Mouse (Mus musculus): ENCODE measurements around the gene Stard3.

Gene Stard3

DNA sequence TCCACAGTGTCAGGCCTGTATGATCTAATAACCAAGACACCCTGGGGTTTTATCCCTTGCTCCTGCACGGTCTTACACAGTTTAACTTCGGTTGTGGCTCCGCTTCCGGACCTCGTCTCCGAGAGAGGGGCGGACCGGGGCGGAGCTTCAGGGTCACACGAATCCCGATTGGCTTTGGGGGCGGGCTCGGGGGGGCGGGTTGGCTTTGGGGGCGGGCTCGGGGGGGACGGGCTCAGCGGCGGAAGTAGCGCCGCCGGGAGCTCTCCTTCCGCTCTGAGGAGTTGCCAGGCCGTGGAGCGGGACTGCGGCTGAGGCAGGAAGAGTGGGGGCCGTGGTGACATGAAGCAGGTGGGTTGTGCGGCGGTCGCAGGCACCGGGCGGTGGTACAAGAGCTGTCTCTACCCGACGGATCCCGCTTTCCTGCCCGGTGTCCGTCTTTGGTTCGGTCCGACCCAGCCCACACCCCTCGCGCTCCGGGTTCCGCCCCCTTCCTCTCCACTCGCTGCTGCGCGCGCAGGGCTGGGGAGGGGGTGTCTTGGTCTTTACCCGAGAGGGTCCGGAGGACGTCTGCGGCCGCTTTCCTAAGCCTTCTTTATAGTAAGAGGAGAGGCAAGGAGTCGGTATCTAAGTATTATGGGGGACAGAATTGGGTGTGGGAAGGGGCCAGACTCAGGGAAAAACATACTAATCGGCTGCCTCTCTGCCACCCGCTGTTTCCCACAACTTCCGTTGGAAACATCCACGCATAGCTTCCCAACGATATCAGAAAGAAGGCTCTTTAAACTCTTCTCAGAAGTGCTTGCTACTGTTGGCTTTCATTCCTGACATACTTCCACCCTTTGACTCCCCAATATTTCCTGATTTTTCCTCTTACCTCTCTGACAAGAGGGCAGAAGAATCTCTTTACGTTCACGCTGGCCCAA, at the start of gene Stard3:
Gene Stard3 (plus strand): TSS at position 208 of the 923 bp plus-strand sequence.
- peak; percentile 79 for DNase-seq (ENCODE audit: low read depth, low spot score)

DNA sequence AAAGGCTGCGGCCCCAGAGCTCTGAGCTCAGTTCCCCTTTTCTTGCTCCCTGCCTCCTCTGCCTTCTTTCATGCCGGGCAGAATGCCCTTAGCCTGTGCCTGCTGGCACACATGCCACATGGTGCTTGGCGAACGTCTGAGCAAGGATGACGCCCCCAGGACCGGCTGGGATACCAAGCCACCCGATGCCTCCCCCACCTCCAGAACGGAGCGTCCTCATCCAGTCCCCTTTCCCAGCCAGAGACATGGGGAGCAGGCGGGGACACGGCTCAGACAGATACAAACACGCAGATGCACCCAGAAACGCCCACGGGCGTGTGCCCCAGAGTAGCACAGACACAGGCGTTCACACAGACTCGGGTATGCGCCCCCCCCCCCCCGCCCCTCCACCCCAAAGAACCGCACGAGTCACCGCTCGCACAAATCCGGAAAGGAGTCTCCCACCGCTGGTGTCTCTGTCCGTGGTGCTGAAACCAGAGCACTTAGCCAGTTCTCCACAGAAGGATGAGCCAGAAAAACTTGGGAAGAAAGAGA, 44.3 kb upstream of the Stard3 start:
- no peak for DNase-seq (ENCODE audit: low read depth, low spot score)

DNA sequence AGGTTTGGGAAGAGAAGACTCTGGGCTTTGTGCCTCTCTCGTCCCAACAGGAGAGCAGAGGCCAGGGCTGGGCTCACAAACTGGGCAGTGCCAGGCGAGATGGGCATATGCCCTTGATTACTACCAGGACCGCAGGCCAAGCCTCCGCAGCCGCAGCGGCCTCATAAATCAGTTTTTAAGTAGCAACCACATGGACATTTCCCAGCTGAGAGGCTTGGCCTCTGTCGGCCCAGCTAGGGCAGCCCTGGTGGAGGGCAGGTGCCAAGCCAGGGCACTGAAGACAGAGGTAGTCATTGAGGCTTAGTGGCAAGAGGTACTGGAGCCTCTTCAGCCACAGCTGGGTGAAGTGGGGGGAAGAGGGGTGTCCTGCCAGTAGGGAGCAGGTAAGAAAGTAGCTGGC, 40.7 kb upstream of the Stard3 start:
- DNase-seq (ENCODE audit: low read depth, low spot score): no peak

DNA sequence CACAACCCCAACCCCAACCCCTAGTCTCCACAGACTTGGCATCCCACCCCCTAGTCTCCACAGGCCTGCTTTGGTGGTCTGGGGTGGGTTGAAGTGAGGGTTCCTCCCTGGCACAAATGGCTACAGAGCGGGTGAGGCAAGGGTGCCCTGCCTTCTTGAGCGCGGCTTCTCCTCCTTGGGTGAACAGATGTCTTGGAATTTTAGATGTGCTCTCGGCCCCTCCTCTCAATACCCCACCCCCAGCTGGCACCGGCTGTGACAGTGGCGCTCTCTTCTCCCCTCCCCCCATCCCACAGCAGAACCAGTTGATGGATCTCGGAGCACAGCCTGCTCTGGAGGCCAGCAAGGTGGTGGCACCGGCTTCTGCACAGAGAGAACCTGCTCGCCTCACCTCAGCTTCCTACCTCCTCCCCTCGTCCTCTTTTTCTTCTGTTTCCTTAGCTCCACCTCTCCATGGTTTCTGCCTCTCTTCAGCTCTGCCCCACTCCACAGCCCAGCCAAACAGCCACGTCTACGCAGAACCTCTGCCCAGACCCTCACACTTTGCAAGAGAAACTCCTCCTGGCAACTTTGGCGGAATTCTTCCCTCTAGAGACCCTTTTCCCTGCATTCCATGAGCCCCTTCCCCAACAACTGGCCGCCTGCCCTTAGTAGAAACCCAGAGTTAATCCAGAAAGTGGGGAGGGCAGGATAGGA, 39.6 kb upstream of the Stard3 start:
- no peak for DNase-seq (ENCODE audit: low read depth, low spot score)

DNA sequence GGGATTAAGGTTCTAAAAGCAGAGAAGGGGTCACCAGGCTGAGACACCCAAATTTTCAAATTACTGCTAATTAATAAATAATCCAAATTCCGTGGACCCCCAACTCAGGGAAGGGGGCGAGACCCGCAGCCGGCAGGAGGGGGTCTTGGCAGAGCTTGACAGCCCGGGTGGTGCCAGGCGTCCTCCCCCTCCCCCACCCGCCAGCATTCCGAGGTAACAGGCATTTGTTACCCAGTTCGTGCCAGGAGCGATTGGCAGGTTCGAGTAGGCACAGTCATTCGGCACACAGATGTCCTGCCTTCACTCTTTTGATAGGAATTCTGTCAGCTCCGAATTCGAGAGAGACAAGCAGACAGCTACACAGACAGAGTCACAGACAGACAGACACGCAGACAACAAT, 39.0 kb upstream of the Stard3 start:
- DNase-seq (ENCODE audit: low read depth, low spot score): no peak

DNA sequence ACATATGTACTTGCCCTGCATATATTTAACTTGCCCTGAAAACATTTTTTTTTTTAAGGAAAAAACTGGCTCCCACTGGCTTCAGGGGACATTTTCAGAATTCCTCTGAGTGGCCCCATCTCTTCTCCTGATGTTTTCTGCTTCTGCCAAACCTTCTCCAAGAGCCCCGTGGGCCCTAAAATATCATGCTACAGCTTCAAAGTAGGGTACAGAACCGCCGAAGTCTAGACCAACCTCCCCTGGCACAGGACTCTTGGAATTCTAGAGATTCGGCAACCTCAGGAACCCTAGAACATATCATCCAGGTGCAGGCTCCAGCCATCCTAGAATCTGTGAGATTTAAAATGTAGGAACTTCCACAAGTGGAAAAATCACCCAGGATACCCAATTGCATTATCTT, 38.6 kb upstream of the Stard3 start:
- no peak for DNase-seq (ENCODE audit: low read depth, low spot score)

DNA sequence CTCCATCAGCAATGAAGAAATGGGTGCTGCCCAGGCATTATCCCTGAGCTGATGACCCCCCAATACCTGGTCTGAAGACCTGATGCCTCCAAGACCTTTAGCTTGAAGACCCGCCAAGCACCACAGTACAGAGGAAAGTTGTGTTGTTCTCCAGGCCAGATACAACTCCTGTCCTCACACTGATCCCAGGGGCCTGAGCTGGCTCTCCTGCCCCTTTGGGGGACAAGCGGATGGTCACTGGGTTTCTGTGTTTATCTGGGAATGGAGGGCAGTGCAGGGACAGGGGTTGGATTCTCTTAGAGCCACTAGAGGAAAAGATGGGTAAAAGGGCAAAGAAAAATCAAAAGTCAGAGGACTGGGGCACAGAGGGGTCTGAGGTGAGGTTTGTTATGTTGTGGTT, 38.2 kb upstream of the Stard3 start:
- DNase-seq (ENCODE audit: low read depth, low spot score): no peak

DNA sequence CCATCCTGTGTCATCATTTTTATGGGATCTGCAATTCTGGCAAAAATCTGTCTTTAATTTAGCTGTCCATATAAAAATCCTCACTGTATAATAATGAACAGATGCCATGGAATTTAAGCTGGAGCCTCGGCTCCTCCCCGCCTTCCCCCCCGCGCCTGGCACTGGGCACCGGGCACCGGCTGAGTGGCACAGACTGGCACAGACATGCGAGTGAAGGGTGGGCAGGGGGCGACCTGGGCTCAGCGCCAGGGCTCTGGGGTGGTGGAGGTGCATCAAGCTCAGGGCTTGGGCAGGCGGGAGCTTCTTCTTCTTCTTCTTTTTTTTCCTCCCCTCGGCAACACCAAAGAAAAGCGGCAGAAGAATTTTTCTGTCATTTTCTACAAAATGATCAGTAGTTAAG, 37.8 kb upstream of the Stard3 start:
- no peak for DNase-seq (ENCODE audit: low read depth, low spot score)

DNA sequence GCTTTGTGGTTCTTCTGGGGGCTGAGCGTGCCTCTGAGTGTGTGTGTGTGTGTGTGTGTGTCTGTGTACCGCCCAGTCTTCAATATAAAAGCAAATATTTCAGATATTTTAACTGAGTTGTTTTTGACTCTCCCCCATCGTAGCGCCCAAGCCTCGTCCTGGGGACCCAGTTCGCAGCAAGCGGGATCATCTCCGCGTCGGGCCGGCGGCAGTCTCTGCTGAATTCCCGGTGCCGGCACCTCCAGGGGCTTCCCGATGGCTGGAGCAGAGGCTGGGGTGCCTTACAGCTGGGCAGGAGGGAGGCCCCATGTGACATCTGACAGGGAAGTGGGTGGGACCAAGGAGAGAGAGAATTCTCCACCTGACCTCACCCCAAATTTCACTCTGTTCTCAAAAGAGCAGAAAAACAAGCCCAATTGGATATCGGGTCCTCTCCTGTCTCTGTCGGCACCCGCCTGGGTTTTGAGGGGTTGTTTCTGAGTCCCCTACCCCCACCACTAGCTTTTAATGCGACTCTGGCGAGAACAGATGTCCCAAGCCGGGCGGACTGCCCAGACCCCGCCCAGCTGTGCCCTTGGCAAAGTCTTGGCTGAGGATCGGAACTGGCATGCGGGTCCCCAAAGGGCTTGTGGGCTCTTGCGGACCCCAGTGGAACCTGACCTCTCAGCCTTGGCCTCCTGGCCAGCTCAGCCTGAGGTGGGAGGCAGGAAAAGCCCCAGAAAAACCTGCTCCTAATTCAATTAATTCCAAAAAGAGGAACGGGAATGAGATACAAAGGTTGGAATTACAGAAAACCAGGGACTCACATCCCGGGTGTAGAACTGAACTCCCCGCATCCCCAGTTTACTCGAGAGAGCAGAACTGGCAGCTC, 37.1 kb upstream of the Stard3 start:
- no peak for DNase-seq (ENCODE audit: low read depth, low spot score)

DNA sequence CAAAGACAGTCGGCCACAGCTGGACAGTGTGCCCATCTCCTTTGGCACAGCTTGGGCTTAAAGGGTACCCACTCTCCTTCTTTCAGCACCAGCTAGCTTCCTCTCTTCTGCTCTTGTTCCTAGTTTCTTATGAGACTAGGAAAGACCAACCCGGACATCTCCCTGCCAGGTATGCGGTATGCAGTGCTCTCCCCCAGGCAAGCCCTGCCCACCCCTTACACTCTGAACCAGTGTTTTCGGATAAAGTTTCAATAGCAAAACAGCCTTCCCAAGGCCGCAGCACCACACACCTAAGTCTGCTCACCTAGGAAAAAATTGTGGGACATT, 36.5 kb upstream of the Stard3 start:
- DNase-seq (ENCODE audit: low read depth, low spot score): no peak

DNA sequence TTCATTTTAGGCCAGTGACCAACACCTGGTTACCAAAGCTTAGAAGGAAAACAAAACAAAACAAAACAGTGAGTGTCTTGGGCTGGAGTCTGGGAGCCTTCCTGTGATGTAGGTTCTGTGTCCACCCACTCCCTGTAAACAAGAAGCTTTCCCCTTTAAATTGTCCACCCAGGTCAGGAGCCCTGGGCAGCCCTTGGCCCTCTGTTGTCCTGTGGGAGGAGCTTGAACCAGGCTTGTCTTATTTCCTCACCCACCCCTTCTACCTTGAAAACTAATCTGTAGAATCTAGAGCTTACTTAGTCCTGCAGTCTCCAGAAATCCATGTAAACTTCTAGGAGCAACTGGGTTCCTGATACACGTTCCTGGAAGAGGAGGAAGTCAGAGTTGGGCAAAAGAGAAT, 36.0 kb upstream of the Stard3 start:
- no peak for DNase-seq (ENCODE audit: low read depth, low spot score)

DNA sequence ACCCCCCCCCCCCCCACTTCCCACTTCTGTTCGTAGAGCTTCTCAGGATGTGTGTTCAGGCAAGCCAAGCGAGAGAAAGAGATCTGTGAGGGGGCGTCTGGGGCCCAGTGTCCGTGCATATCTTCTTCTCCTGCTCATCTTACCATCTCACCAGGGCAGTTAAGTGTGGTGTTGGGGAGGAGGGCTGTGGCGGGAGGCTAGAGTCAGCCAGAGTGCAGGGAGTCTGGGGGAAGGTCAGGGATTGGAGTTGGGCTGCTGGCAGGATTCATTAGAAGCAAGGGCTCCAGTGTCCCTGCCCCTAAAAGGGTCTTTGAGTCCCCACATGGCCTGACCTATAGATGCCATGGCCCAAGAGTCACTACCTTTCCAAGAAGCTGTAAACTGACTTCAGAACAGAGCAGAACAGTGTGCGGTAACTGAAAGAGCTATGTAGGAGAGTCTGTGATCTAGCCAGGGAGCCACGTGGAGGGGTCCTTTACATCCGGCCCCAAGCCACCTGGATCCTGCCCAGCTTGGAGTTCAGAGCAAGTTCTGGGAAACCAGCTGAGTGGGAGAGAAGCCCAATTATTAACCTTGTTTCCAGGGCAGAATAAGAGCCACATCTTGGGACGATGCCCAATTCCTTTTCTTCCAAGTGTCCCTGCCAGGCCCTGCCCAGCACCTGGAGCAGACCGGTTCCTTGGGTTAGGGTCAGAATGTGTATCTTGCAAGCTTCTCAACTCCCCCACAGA, 34.9 kb upstream of the Stard3 start:
- no peak for DNase-seq (ENCODE audit: low read depth, low spot score)

DNA sequence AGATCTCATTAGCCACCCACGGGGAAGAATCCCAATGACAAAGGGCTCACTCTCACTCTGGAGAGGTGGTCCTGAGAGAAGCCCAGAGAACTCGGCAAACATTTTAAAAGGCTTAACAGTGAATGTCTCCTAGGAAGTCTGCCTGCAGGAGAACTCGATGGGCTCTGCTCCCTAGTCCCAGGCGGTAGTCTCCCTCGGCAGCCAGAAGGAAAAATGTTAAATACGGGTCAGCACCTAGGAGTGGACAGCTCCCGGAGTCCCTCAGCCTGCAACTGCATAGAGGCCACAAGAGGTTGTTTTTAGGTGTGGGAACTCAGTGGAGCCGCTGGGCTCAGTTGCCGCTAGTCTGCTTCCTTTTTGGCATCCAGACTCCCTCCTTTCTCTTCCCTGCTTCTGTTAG, 34.2 kb upstream of the Stard3 start:
- DNase-seq (ENCODE audit: low read depth, low spot score): no peak

DNA sequence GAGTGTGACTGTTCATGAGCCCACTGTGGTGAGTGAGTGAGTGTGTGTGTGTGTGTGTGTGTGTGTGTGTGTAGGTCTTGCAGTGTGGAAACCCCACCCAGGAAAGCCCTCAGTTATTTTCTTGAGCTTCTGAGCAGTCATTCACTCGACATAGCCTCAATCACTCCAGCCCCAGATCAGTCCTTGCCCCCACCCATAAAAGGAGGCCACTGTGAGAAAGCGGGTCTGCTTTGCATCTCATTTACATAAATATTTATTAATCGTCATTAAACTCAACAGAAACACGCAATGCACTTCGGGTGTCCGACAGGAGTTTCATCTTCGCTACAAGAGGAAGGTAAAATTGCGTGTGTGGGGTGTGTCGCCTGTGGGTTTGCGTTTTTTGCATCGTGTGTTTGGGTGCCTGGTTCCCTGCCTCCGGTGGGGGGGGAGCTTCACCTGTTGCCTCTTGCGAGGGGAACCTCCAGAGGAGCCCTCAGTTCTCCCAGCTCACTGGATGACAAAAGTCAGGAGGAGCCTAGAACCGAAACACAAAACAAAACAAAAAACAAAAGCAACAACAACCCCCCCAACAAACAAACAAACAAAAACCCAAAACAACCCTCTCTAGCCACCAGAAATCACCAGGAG, 32.9 kb upstream of the Stard3 start:
- no peak for DNase-seq (ENCODE audit: low read depth, low spot score)

DNA sequence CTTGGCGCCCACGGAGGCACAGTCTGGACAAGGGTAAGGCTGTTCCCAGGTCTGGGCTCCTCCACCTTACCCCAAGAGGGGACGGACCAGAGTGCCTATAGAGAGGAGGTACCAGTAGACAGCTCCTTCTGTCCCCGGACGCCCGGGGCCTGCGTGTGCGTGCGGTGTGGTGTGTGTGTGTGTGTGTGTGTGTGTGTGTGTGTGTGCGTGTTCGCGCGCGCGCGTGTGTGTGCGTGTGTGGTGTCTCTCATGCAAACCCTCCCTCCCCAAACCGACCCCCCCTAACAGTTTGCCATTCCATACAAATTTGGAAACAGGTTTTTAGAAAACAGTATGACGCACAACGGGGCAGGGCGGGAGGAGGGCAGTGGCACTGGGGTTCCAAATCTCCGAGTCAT, 32.3 kb upstream of the Stard3 start:
- DNase-seq (ENCODE audit: low read depth, low spot score): no peak

DNA sequence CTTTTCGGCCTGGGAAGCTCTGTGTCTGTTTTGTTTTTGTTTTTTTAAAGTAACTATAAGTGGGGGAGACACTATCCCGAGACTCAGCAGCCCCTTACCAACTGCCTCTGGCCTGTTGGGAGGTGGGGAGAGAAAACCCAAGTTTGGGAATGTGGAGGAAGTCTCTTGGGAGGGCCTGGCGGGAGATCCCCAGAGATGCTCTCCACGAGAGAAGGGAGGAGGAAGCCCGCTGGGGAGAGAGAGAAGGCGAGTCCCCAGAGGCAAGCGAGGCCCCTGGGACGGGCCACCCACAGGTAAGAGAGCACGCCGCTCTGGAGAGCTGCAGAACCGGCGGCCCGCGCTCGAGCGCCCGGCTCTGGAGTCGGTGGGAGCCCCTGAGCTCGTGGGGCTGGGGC, 31.4 kb upstream of the Stard3 start:
- DNase-seq (ENCODE audit: low read depth, low spot score): no peak

DNA sequence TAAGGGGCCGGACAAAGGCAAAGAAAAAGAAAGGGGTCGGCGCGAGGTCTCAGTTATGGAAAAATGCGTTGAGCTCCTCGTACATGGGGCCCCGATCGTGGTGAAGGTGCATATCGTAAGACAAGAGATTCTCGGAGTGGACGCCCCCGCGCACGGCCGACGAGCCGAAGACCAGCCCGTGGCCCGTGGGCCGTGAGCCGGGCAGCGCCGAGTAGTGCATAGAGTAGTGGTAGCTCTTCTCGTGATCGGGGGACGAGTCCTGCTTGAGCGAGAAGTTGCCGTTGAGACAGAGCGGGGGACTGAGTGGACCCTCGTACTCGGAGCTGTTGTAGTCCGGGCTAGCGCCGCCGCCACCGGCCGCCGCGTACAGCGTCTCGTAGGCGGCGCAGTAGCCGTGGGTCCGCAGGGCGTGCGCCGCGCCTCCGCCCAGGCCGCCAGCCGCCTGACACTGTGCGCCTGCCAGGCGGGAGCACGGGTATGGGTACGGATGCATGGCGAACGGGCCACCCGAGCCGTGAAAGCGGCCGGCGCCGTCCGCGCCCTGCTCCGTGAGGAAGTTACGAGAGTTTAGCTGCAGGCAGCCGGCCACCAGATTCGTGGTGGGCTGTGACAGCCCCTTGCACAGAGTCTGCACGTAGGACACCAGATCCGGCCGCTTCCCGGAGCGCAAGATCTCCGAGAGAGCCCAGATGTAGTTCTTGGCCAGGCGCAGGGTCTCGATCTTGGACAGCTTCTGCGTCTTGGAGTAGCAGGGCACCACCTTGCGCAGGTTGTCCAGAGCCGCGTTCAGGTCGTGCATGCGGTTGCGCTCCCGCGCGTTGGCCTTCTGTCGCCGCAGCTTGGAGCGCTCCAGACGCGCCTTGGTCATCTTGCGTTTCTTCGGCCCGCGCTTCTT, 30.8 kb upstream of the Stard3 start:
- DNase-seq (ENCODE audit: low read depth, low spot score): no peak

DNA sequence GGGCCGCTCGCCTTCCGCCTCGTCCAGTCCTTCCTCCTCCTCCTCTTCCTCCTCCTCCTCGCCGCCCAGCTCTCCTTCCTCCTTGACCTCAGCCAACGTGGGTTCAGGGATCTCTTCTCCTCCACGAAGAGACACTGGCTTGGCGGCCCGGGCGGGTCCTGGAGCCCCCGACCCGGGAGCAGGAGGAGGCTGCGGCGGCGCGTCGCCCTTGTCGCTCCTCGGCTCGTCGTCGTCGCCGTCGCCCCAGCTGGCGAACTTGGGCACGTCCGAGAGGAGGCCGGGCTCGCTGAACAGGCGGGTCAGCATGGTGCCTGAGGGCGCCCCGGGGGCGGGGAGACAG, 30.2 kb upstream of the Stard3 start:
- DNase-seq (ENCODE audit: low read depth, low spot score): no peak

DNA sequence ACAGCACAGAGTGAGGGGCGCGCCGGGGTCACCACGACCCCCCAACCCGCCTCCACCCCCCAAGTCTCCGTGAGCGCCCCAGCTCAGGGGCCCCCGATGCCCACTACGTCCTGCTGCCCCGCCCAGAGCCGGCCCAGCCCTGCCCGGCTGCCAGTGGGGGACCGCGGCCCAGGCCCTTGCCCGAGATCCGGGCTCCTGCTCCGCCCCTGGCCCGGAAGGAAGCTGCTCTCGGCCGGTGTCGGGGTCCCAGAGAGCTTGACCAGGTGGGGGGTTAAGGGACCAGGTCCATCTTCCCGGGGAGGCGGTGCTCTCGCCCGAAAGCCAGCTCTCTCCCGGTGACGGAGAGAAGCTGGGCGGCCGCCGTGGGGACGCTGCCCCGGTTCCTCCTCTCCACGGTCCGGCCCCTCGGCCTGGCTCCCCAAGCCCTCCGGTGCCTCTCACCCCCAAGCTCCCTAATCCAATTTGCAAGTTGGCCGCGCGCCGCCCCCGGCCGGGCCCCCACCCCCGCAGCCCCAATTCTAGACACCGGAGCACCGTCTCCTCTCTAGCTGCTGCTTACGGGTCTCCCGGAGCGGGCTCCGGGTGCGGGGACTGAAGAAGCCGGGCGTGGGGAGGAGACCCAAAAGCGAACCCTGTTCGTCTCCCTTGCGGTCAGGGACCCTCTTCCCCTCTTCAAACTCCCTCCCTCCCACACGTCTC, 29.6 kb upstream of the Stard3 start:
- DNase-seq (ENCODE audit: low read depth, low spot score): no peak

Measured in telencephalon, adult 2 months (tissue).